ENCODE assay signal across 7 mouse cellular contexts in the genomic region with DNA sequence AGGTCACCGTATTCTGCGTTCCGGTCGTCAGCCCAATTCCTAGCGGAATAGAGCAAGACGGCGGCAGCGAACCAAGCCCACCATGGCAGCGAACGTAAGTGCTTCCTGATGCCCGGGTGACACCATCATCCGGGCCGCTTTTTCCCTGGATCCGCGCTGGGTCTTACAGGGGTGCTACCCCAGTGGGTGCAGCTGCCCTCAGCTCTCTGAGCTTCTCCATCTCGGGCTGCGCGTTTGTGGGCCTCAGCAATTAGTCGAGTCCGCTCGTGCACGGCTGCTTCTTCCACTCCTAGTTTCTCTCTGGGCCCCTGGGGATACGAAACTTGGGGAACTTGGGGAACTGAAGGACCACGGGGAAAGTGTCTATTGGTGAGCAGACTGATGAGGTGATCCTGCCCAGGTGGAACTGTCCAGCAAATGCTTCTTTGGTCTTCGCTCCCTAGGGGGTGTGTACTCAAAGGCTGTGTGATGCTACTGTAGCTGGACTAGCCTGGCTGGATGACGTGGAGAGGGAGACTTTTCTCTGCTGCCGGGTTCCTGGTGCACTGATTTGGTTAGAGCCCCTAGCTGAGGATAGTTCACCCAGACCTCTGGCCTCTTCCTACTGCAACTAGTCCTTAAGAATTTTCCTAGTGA. TPM values are rescaled to one million over a fixed set of nuclear protein-coding genes. Genes with fewer than 3 reads are reported as not detected.
A peak's percentile ranks its signal among the peaks of the same experiment; 100 is the strongest.
DNase-seq lines count a peak whose midpoint lies in the region; ATAC-seq and TF ChIP-seq lines count a peak whose summit lies in the region.

No protein-coding gene starts in this region.

- no peak for TF ChIP-seq POLR2A in testis, adult 2 months (IDR thresholded peaks at IDR 0.05; ENCODE audit: control insufficient read depth, low read depth, low read length)
- no peak for TF ChIP-seq POLR2A in embryonic fibroblast, embryonic 13.5 days (IDR thresholded peaks at IDR 0.05; ENCODE audit: low read depth, low read length)
- no peak for TF ChIP-seq POLR2A in myocyte (IDR thresholded peaks at IDR 0.05; ENCODE audit: insufficient read length, low read depth)

- no peak overlapping the region; the same call in 1 of the 2 replicates for H3K27ac ChIP-seq in testis, adult 2 months (ENCODE audit: control insufficient read depth, insufficient read depth, low read depth, low read length)
- H3K27ac ChIP-seq in embryonic fibroblast, embryonic 13.5 days (ENCODE audit: insufficient read depth, low read length), result peak overlapping the region; percentile 22
- H3K27ac ChIP-seq in limb, embryonic 11.5 days (replicated peaks; ENCODE audit: low read depth, low read length), result 0 out of 2 replicates have a peak overlapping the region, but pooled peaks have one; percentile 36

- no peak for DNase-seq in testis, postnatal 14 days (ENCODE audit: low spot score)
- DNase-seq in limb, embryonic 11.5 days (ENCODE audit: low spot score), result no peak
- DNase-seq in thymus, postnatal 36 days, result no peak
- DNase-seq in adrenal gland, postnatal 10 days, result no peak

- TF ChIP-seq CTCF in testis, adult 2 months (IDR thresholded peaks at IDR 0.05; ENCODE audit: control insufficient read depth, insufficient read depth, insufficient replicate concordance, low read depth, low read length), result no peak
- TF ChIP-seq CTCF in embryonic fibroblast, embryonic 13.5 days (IDR thresholded peaks at IDR 0.05; ENCODE audit: borderline replicate concordance, insufficient read depth, low read length), result no peak

- peaks cover 12% of the 10 kb centered on the region for H3K4me1 ChIP-seq in testis, adult 2 months (ENCODE audit: control insufficient read depth, insufficient read depth, low read length)
- H3K4me1 ChIP-seq in embryonic fibroblast, embryonic 13.5 days (ENCODE audit: control insufficient read depth, insufficient read depth, low read length), result peaks cover 5% of the 10 kb centered on the region; the same call in 1 of the 2 replicates
- H3K4me1 ChIP-seq in limb, embryonic 11.5 days (ENCODE audit: control insufficient read depth, insufficient read depth, low read length), result peaks cover 13% of the 10 kb centered on the region

- H3K9me3 ChIP-seq in limb, embryonic 11.5 days (ENCODE audit: control insufficient read depth, low read length), result no peaks in the 10 kb centered on the region

- WGBS in limb, embryonic 11.5 days, result under 1% methylated on average over 27 of the region's 27 CpGs

- H3K36me3 ChIP-seq in testis, adult 2 months (ENCODE audit: control insufficient read depth, insufficient read depth, low read length), result no peaks in the 10 kb centered on the region
- H3K36me3 ChIP-seq in limb, embryonic 11.5 days (ENCODE audit: control insufficient read depth, insufficient read depth, low read length), result peaks cover 8% of the 10 kb centered on the region
- H3K36me3 ChIP-seq in myocyte (ENCODE audit: control insufficient read depth, insufficient read depth), result peaks cover 13% of the 10 kb centered on the region

- H3K9ac ChIP-seq in limb, embryonic 11.5 days (ENCODE audit: low read length), result peak overlapping the region; percentile 85

- no peaks in the 10 kb centered on the region for H3K27me3 ChIP-seq in testis, adult 2 months (ENCODE audit: control insufficient read depth, insufficient read depth, low read length)
- H3K27me3 ChIP-seq in limb, embryonic 11.5 days (ENCODE audit: control insufficient read depth, insufficient read depth, low read length), result no peaks in the 10 kb centered on the region
- no peaks in the 10 kb centered on the region for H3K27me3 ChIP-seq in myocyte (ENCODE audit: control insufficient read depth, insufficient read depth, insufficient read length)

- peak overlapping the region; percentile 83 for H3K4me2 ChIP-seq in limb, embryonic 11.5 days (ENCODE audit: low read depth, severe bottlenecking)
- H3K4me2 ChIP-seq in myocyte (ENCODE audit: low read depth), result peak overlapping the region; percentile 91

- H3K4me3 ChIP-seq in testis, adult 2 months (ENCODE audit: control insufficient read depth, low read depth, low read length), result peak overlapping the region; percentile 86
- H3K4me3 ChIP-seq in embryonic fibroblast, embryonic 13.5 days (ENCODE audit: insufficient read depth, low read length), result peak overlapping the region; percentile 77
- H3K4me3 ChIP-seq in limb, embryonic 11.5 days (ENCODE audit: low read depth, low read length), result peak overlapping the region; percentile 80
- H3K4me3 ChIP-seq in myocyte, result peak overlapping the region; percentile 93

- peaks cover 62% of the 10 kb centered on the region for H3K79me2 ChIP-seq in myocyte (ENCODE audit: control insufficient read depth, insufficient read depth)

- peak; percentile 52 for ATAC-seq in limb, embryonic 11.5 days (ENCODE audit: insufficient number of reproducible peaks, low FRiP score, low TSS enrichment, low read depth)

- H3ac ChIP-seq in myocyte (ENCODE audit: control insufficient read depth, insufficient read length), result peak overlapping the region; percentile 30

TF ChIP-seq in myocyte, 11 proteins besides CTCF, POLR2A, EP300 and RAD21:
- peak; percentile 26 for TF ChIP-seq REST (IDR thresholded peaks at IDR 0.05; ENCODE audit: insufficient read depth, insufficient read length)
- TF ChIP-seq MAX (IDR thresholded peaks at IDR 0.05; ENCODE audit: low read depth), result no peak
- no peak for TF ChIP-seq SRF (IDR thresholded peaks at IDR 0.05; ENCODE audit: control insufficient read depth, insufficient read length, low read depth)
- no peak for TF ChIP-seq USF1 (IDR thresholded peaks at IDR 0.05; ENCODE audit: low read depth)
- TF ChIP-seq CEBPB (IDR thresholded peaks at IDR 0.05; ENCODE audit: insufficient read depth, poor library complexity, severe bottlenecking), result no peak
- no peak for TF ChIP-seq MYOG (IDR thresholded peaks at IDR 0.05; ENCODE audit: control insufficient read depth in 1 of 3, insufficient read depth in 1 of 3, insufficient read length in 2 of 3, low read depth in 2 of 3)
- no peak for TF ChIP-seq TCF12 (IDR thresholded peaks at IDR 0.05; ENCODE audit: insufficient read depth, poor library complexity, severe bottlenecking)

RNA-seq across cellular contexts. Expression of gene Tmem43, which starts 0.4 kb away (rescaled TPM):
- 5.8 and 6.1 TPM in 2 replicates for polyA plus RNA-seq in testis, adult 2 months (2012; rRNA removed)
- polyA plus RNA-seq in embryonic fibroblast, embryonic 13.5 days (2011; ENCODE audit: insufficient read length, low read depth, missing spikeins), result 99.4 and 116 TPM in 2 replicates
- 56.3 and 66.4 TPM in 2 replicates for polyA plus RNA-seq in limb, embryonic 11.5 days (2014; fragmentation: Nextera tagmentation; extraction: Ambion mirVana)
- polyA plus RNA-seq in myocyte (2012; fragmentation: generic; extraction: Trizol), result 84.1 TPM
- total RNA-seq in adrenal gland, postnatal 10 days (2021), result 10 to 100 TPM; 25.6 to 35.3 TPM

RNA-seq across cellular contexts. Expression of gene Chchd4, which starts 0.6 kb away (rescaled TPM):
- 4.1 TPM in 2 replicates for polyA plus RNA-seq in testis, adult 2 months (2012; rRNA removed)
- 5.3 and 5.8 TPM in 2 replicates for polyA plus RNA-seq in embryonic fibroblast, embryonic 13.5 days (2011; ENCODE audit: insufficient read length, low read depth, missing spikeins)
- polyA plus RNA-seq in limb, embryonic 11.5 days (2014; fragmentation: Nextera tagmentation; extraction: Ambion mirVana), result 27.3 and 28.3 TPM in 2 replicates
- polyA plus RNA-seq in myocyte (2012; fragmentation: generic; extraction: Trizol), result 13.1 TPM
- 10 to 100 TPM; 15.7 to 16.4 TPM for total RNA-seq in adrenal gland, postnatal 10 days (2021)

RNA-seq across cellular contexts. Expression of gene Xpc, which starts 41.8 kb away (rescaled TPM):
- polyA plus RNA-seq in testis, adult 2 months (2012; rRNA removed), result 3.2 and 3.4 TPM in 2 replicates
- polyA plus RNA-seq in embryonic fibroblast, embryonic 13.5 days (2011; ENCODE audit: insufficient read length, low read depth, missing spikeins), result 5.7 and 7.7 TPM in 2 replicates
- polyA plus RNA-seq in limb, embryonic 11.5 days (2014; fragmentation: Nextera tagmentation; extraction: Ambion mirVana), result 25.7 and 26.7 TPM in 2 replicates
- polyA plus RNA-seq in myocyte (2012; fragmentation: generic; extraction: Trizol), result 7.4 TPM
- 10 to 100 TPM; 12.1 to 14.4 TPM for total RNA-seq in adrenal gland, postnatal 10 days (2021)

RNA-seq across cellular contexts. Expression of gene Lsm3, which starts 41.8 kb away (rescaled TPM):
- polyA plus RNA-seq in testis, adult 2 months (2012; rRNA removed), result 27.7 and 34.6 TPM in 2 replicates
- polyA plus RNA-seq in embryonic fibroblast, embryonic 13.5 days (2011; ENCODE audit: insufficient read length, low read depth, missing spikeins), result 70.3 and 96.0 TPM in 2 replicates
- 415 and 423 TPM in 2 replicates for polyA plus RNA-seq in limb, embryonic 11.5 days (2014; fragmentation: Nextera tagmentation; extraction: Ambion mirVana)
- polyA plus RNA-seq in myocyte (2012; fragmentation: generic; extraction: Trizol), result 69.5 TPM
- total RNA-seq in adrenal gland, postnatal 10 days (2021), result 10 to 100 TPM; 46.1 to 54.1 TPM
